Mouse (Mus musculus) thymus, postnatal 36 days (tissue): ENCODE measurements at regions not wholly inside any gene's neighbourhood (a gene's known extent, or its start where the extent isn't known, plus 50 kb on each side); places are given as distances from the start of the nearest gene placed in this dataset.

Source experiments
- DNase-seq, 2 experiments: peaks; one replicate each; pipeline ENCODE4 v3.0.0; 2022; ENCODE audit warnings: mixed read lengths in 2 of 2

DNA sequence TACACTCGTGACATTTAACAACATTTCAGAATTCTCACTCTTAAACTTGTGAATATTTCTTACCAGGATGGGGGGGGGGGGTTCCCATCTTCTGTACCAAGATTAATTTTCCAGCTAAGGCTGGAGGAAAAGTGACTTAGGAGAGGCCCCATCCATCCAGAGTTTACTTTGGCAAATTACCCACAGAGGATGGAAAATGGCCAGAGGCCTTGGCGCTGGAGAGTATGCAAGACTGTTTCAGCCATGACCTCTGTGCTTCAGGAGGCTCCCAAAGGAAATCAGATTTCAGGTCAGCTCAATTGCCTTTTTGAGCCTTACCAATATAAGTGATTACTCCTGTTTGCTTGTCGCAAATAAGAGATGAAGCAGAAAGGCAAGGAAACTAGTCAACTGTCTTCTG lies 143.4 kb upstream of the F930015N05Rik start:
- no peak for DNase-seq

DNA sequence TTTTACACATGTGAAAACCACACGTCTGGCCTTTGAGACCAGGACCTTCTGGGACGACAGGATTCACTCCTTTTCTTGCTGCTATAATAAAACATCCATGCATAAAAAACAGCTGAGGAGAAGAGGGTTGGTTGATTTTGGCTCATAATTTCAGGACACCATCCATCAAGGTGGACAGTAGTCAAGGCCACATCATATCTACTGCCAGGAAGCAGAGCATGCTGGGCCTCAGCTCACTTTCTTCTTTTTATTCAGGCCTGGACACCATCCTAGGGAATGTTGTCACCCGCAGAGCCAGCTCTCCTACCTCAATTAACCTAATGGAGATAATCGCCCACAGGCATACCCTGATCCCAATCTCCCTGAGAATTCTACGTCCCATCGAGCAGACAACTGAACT lies 149.6 kb upstream of the F930015N05Rik start:
- DNase-seq, result no peak

DNA sequence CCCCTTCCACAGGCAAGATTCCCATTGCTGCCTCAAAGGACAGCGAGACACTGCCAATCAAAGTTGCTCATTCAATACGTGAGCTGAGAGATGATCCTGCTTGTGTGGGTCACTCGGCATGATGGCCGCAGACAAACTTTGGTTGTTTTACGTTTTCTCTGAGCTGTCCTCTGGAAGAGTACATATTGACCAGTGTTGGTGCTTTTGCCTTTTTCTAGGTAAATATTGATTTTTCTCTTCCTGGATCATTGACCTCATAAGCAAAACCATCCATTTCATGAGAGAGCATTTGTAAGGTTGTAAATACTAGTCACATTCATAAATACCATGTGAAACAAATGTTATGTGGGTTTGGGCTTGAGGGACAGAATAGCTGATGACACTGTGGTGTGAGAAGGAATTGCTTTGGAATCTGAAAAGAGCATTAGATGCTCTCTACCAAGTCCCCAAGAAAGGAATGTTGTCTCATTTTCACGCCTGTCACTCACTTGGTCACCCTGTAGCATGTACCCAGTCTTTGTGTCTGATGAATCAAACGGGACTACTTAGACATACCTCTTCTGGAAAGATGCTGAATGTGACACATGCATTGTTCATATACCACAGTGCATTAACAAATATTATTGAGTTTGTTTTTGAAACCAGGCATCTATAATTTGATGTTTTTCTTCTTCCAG lies 150.7 kb upstream of the F930015N05Rik start:
- DNase-seq, result no peak

DNA sequence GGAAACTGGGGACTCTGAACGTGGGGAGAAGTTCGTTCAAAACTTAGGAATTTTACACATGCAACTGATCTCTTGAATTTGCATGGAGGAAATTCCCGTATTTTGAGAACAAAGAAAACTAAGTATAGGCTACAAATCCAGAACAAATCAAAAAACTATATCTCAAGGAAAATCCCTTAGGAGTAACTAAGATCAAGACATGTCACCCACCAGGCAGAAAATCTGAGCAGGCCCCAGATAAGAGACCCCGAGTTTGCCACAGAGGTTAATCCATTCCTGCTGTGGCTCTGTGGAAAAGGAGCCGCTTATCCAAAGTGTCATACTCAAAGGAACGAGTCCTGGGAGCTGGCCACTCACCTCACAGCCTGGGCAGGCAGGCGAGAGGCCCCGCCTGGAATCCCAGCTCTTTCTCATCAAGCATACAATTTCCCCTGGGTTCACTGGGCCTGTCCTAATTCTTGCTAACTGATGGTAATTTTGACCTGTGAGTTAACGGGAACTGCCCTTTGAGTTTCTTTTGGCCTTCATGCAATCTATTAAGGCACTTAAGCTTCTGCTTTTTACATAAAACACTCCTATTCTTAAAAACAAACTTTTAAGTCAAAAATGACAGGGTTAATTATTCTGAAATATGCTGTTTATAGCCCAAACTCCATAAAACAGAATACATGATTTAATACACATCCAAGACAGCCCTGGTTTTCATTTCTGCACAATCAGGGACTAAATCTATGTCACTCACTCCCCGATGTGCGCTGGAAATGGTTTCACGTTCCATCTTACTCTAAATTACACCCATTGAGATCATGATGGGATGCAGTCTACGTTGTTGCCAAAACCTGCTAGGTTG lies 151.5 kb upstream of the F930015N05Rik start:
- no peak for DNase-seq

DNA sequence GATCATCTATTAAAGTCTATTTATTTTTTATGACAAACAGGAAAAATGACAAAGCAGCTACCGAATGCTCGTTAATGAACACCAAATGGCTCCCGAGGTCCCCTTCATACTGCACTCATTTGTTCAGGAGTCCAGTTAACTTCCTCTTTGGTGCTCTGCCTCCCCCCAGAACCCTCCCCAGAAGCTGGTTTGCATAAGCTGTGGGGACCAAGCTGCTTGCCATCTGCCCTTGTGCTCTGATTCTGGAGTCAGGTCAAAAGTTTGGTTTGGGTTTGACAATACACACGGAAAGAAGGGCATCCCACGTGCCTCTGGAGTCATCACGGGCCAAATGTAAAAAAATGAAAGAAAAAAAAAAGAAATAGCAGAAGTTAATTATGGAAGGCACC lies 152.1 kb upstream of the F930015N05Rik start:
- DNase-seq, result no peak

DNA sequence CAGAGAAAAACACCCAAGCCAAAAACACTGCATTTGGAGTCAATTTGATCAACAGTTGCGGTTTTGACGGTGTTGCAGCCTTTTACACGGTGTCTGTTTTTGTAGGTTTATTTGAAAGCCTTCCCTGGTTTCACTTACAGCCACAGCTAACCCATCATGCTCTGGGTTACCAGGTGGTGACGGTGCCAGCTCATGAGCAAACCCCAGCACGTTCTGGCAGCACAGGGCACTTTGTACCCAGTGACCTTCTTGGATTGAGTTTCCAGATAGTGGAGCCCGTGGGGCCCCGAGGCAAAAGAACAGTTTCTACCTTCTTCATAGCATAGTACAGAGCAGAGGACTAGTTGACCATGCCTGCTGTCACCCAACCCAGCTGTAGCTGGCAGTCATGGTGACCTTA lies 152.6 kb upstream of the F930015N05Rik start:
- DNase-seq, result no peak

DNA sequence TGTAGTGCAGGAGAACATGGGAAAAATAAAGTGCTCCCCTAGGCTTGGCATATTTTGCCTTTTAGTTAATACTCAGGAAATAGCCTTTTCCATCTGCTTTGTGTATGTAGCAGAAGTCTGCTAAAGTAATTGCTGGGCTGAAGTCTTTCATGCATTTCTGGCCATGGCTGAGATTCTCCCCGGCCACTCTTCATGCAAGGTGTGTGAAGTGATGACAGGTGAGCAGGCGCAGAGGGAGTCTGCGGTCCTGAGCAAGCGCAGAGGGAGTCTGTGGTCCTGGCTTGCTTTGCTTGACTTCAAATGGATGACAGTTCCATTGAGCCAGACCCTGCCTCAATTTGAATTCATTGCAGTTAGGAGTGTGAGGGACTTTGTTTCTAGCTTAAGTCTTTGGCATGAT lies 153.6 kb upstream of the F930015N05Rik start:
- no peak for DNase-seq

DNA sequence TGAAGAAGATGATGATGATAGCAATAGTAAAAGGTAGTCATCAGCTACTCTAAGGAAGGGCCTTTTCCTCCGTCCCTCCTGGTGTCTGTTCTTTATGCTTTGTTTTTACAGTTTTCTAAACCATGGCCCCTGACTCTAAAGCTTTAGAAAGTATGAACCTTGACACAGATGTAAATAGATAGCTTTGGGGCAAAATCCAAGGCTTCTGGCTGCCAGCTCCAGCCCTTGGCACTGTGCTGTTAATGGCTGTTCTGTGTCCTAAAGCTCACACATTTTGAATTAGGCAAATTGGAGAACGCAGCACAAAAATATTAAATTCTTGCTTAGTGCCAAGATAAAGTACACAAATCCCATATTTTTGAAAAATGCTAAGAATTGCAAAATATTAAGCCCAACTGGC lies 155.8 kb upstream of the F930015N05Rik start:
- no peak for DNase-seq

DNA sequence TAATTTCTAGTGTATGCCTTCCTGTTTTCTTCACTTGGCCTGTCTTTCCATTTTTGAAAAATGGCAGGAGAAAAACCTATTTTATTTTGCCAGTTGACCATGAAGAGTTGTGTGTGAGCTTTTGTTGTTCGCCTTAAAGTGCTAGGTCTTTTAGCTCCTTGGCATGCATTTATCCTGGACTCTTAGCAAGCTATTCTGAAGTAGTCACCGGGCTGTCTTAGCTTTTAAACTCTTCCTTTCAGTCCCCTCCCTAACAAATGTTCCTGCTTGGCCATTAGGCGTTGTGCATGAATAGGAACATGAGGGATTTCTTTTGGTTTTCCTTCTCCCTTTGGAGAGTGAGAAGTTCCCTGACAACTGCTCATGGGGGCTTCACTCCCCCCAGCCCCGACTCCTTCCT lies 160.9 kb upstream of the F930015N05Rik start:
- no peak for DNase-seq

DNA sequence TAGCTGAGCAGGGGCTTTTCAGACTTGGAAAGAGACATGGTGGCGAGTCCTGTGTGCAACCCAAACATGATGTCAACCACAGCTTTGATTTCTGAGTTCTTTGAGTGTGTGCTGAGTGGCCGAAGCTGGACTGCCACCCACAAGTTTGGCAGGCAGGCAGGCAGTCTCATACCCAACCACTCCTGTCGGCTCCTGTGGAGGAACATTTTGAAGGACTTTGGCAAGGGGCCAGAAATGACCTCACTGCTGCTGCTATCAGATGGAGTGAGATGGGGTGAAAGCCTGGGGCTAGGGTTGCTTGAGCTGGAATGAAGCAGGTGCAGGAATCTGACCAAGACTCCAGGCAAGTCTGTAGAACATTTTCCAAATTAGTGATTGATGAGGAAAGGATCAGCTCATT lies 162.7 kb upstream of the F930015N05Rik start:
- DNase-seq, result no peak

DNA sequence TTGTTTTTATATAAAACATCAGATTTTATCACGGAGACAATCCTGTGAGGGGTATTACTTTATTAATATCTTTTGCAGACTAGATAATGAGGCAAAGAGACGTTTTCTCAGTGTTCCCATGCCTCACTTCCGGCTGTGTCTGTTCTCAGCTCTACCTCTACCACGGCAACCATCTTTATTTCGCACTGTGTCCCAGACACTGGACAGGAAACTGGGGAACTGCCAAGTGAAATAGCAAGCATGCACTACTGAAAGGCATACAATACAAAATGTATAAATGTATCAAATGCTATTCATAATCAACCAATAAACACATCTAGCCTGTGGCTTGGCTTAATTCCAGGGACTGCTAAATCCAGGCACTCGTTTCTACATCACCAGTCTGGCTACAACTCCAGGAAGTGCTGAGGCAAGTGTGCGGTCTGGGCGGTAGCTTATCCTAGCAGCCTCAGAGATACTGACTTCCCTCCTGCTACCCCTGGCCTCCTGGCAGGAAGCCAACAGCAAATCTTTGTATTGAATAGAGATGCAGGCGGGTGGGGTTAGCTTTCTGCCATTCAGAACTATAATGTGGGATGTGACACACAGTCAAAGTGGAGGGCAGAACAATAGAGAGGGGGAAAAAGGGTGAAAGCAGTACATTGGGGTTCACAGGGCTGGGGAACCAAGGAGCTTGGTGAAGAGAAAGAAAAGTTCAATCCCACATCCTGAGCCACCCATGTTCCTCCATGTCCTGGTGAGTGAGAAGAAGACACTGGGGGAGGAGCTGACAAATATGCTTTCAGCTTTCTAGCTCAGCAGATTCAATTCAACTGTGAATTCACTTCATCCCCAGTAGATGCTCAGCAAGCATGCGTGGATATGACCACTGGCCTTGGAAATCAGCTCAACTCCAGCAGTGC lies 164.0 kb upstream of the F930015N05Rik start:
- DNase-seq, result peak in 1 of 2 experiments; percentile 4

DNA sequence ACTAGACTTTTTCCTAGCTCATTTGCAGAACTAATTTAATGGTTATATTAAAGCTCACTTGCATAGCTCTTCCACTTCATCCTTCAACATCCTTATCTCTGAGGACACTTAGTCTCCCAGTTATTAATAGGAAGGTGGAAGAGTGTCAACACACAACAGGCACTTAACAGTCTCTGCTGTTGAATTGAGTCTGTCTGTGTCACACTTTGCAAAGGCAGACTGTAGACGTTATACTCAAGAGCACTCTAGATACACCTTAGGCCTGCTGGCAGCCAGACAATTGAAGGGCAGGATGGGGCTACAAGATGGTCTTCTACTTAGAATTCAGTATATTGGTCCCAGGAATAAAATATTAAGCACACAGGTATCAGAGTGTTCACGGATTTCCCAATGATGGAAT lies 172.6 kb upstream of the F930015N05Rik start:
- no peak for DNase-seq

DNA sequence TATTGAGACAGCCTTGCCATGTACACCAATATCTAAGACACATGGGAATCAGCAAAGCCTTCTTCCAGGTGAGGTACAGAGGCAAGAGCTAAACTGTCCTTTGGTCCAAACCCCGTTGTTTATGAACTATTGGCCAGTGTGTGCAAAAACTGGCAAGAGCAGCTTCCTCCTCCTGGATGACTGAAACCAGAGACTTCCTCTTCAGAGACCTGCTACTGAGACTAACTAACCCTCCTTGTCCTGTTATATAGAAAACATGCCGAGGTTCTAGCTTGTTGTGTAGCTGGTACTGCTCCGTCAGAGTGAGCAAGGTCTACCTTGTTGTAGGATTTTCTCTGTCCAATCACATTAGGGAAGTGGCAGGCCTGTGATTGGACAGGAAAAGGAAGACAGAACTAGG lies 174.3 kb upstream of the F930015N05Rik start:
- DNase-seq, result no peak

DNA sequence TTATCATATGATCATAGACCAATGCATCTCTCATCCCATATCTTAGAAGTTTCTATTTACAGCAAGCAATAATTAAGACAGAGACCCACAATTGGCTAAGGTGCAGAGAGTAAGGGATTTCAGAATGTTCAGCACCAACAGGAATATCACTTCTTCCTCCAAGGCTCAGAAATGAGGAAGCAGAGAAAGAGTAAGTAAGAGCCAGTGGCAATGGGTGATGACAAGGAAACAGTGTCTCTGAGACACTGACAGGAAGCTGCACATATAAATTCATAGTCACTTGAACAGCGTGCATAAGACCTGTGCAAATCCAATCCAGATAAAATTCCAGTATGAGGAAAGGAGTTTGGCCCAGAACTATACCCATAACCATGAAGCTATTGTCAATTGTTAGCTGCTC lies 178.7 kb upstream of the F930015N05Rik start:
- DNase-seq, result no peak

DNA sequence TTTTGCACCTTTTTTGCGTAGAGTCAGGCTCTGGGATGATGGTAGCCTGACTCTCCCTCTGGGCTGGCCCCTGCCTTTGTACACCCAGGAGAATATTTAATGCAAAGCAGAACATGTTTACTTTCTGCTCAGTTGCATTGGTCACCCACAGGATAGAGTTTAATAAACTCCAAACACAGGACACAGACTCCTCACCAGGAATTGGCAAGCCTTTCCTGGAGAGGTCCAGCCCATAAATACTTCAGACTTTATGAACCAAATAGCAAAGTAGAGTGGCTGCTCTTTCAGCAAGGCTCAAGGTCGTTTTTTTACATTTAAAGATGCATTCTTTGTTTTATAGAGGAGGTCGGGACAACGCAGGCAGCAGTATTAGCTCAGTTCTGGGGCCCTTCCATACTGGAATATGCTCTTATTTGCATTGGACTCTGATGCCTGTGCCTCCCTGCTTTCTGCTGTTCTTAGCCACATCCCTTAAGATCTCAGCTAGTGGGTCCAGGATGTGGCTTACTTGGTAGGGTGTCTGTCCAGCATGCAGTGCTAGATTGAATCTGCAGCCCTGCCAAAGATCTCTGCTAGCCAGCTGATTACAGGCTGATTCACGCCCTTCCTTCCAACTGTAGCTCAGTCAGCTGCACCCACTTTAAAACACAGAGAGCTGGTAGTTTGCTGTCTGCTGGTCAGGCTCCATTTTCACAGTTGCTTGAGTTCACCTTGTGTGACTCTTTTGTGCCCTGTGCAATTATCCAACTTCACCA lies 182.4 kb upstream of the F930015N05Rik start:
- DNase-seq, result no peak

DNA sequence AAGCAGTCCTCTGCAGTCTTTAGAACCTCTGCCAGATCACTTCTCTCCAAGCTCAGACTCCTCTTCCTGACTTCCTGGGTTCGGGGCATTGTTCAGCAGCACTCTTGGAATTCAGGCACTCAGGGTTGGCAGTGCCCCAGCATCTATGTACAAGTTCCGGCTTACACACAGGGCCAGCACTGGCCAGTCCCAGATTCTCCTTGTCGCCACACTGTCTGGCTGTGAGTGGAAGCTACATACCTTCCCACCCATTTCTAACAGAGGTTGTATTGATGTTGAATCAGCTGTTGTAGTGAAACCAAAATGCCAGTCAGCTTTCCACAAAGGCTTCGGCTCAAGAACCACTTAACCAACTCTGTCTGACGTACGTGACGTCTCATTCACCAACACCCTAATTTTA lies 190.7 kb upstream of the F930015N05Rik start:
- no peak for DNase-seq

DNA sequence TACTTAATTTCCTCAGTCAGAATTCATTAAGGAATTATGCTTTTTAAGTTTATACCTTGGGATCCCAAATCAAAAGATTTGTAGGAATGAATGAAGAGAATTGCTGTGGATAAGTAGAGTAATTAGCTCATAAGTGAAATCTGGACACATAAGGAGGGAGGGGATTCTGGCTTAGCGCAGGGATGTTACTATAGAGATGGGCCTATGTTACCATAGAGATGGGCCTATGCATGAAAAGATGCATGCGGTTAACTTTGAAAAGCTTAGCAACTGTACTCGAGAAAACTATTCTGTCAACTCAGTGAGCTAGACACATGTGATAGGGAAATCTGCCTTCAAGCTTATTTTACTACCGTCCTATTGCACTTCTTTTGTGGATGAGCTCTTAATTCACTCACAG lies 204.5 kb upstream of the F930015N05Rik start:
- no peak for DNase-seq

DNA sequence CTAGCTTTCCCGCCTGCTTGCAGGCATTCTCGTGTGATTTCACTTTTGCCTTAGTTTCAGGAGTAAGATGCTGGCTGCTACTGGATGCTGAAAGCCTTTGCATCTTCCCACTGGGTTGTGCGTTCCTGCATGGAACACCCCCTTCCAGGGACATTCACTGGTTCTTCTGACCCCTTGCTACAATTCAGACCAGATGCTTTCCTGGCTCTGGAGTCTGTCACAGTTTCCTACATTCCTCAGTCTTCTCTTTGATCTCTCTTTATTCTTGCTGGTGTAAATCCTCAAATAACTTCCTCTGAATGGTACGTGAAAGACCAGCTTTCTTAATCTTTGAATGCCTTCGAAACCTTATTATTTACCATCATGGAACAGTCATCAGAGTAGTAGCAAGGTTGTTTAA lies 206.7 kb upstream of the F930015N05Rik start:
- DNase-seq, result no peak

DNA sequence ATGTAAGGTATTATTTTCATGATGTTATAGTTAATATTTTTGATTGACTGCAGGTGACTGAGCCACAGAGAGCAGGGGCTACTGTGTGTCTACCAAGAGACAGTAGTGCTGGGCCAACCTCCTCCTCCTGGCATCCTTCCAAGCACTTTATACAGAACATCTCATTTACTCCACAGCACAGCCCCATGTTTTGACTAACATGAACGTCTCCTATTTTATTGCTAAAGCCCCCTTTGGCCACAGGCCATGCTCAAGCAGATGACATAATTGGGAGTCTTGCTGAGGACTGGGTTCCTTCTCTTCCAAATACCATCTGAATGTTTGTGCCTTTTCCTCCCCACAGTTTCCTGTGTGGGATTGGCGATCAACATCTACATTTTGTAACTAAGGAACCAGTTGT lies 211.5 kb upstream of the F930015N05Rik start:
- no peak for DNase-seq

DNA sequence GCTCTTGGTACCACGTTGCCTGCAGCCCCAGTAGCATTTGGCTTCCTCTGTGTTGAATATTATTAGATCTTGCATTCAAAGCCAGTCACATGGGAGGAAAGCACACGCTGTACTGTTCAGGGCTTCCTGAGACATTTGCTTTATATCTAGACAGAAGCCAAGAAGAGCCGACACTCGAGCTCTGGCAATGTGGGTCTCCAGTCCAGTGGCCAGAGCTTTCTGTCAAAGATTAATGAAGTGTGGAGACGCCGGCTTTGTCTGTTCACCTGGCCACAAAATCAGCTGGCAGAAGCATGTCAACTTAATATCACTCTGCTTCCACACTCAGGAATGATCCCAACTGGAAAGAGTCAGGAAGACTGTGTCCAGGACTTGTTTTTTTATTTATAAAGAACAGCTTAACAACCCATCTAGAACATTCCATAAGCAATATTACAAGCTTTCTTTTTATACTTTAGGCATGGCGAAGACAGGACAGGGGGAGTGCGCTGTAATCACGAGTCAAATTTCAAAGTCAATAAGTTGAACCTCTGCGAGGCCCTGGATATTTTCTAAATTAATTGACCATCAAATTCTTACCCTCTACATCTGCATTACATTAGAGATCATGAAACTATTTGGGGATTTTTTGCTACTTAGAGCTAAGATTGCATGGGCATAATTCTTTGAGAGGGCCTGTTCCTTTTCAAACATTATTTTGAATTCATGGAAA lies 214.3 kb upstream of the F930015N05Rik start:
- no peak for DNase-seq

DNA sequence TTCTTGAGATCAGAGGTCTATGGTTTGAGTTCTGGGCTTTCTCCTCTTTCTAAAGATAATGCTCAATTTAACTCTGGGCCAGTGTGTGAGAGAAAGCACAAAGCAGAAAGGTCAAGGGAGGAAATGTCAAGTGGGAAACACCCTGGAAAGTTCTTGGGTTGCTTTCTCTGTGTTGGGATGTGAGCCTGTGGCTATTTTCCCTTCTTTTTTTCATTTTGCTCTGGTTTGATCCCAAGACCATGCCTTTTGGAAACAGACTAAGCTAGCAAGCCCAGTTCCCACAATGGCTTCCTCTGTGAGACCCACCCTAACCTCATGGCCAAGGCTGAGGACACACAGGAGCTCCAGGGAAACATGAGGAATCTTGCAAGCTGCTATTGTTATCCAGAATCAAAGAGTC lies 216.4 kb upstream of the F930015N05Rik start:
- no peak for DNase-seq

DNA sequence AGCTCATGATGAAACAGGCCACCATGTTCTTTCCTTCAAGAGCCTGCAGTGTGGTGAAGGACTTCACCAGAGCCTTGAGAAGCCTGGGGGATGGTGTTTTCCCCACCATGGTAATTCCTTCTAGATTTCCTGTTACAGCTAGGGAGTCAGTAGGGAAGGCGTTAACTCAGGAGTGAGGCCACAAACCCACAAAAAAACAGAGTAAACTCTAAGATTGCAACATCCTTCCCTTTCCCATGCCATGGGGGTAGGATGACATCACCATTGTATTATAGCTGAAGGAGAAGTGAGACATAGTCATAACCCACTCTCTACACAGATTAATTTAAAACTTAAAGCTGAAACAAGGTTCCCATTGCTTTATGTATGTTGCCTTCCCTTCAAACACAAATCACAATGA lies 218.7 kb upstream of the F930015N05Rik start:
- no peak for DNase-seq
